Mouse (Mus musculus): Measurements from ENCODE around the gene Vps25. TPM values are rescaled to one million over a fixed set of nuclear protein-coding genes. Genes with fewer than 3 reads are reported as not detected.

Vps25 gene
- polyA plus RNA-seq (2012; rRNA removed) = 67.6 and 69.5 TPM in 2 replicates

DNA sequence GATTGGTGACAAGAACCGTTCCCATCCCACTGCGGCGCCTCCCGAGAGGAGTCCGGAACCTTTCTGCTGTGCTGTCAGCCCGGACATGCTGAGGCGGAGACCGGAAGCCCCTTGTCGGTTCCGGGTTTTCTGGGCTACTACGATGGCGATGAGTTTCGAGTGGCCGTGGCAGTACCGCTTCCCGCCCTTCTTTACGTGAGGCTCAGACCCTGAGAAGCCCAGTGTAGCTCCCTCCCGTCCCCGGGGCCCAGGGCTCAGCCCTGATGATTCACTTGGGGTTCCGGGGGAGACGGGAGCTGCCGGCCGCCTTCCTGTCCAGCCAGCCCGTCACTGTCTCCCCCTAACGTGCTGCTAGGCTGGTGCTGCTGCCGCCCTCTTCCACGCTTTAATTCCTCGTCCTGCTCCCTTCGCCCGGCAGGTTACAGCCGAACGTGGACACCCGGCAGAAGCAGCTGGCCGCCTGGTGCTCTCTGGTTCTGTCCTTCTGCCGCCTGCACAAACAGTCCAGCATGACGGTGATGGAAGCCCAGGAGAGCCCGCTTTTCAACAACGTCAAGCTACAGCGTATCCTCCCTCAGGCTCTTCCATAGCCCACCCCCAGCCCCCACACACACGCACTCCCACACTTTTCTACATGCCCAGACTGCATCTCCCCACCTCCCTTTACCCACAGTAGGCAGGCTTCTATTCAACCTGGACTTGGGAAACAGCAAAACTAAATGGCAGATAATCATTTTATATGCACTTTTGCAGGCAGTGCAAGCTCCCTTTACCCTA is at the start of gene Vps25:
Gene Vps25 (plus strand): TSS at position 95 of the 777 bp plus-strand sequence.

GRCm38 (mm10) chr11:101226065-101226701 is 27.3 kb upstream of the Vps25 start, which contains the start of gene Ezh1:
Gene Ezh1, minus strand, starts transcription at chr11:101226463.

GRCm38 (mm10) chr11:101245855-101246701 is 7.4 kb upstream of the Vps25 start, which contains the start of gene Ramp2:
Gene Ramp2, plus strand, starts transcription at chr11:101246028.

GRCm38 (mm10) chr11:101259948-101260825 is 6.7 kb downstream of the Vps25 start, which contains the start of gene Wnk4:
Gene Wnk4, plus strand, starts transcription at chr11:101260567.

GRCm38 (mm10) chr11:101278223-101279192 is 25.0 kb downstream of the Vps25 start, which contains the start of the genes Cntd1 and Coa3:
Gene Cntd1, plus strand, starts transcription at chr11:101279012.
Gene Coa3, minus strand, starts transcription at chr11:101279114.

GRCm38 (mm10) chr11:101302004-101302798 is 48.7 kb downstream of the Vps25 start, which contains the start of gene Becn1:
Gene Becn1, minus strand, starts transcription at chr11:101302286.

Other genes with a start within 250 kb of the Vps25 start
- 146 and 170 TPM in 2 replicates for gene Atp6v0a1, start 244.3 kb upstream of the Vps25 start, polyA plus RNA-seq (2012; rRNA removed)
- 9.0 and 11.7 TPM in 2 replicates for gene Naglu, start 183.7 kb upstream of the Vps25 start, polyA plus RNA-seq (2012; rRNA removed)
- gene Hsd17b1, start 175.3 kb upstream of the Vps25 start, polyA plus RNA-seq (2012; rRNA removed) = 0.57 and 0.60 TPM in 2 replicates
- 53.2 and 56.6 TPM in 2 replicates for gene Coasy, start 171.1 kb upstream of the Vps25 start, polyA plus RNA-seq (2012; rRNA removed)
- gene Mlx, start 166.4 kb upstream of the Vps25 start, polyA plus RNA-seq (2012; rRNA removed) = 55.4 and 59.4 TPM in 2 replicates
- 26.7 and 35.7 TPM in 2 replicates for gene Psmc3ip, start 158.3 kb upstream of the Vps25 start, polyA plus RNA-seq (2012; rRNA removed)
- gene Retreg3, start 133.8 kb upstream of the Vps25 start, polyA plus RNA-seq (2012; rRNA removed) = 61.6 and 65.4 TPM in 2 replicates
- 30.2 and 32.6 TPM in 2 replicates for gene Tubg1, start 133.8 kb upstream of the Vps25 start, polyA plus RNA-seq (2012; rRNA removed)
- 25.1 and 25.6 TPM in 2 replicates for gene Tubg2, start 97.8 kb upstream of the Vps25 start, polyA plus RNA-seq (2012; rRNA removed)
- gene Cntnap1, start 83.2 kb upstream of the Vps25 start, polyA plus RNA-seq (2012; rRNA removed) = 3.3 and 5.1 TPM in 2 replicates
- gene Plekhh3, start 82.4 kb upstream of the Vps25 start, polyA plus RNA-seq (2012; rRNA removed) = 8.5 and 12.1 TPM in 2 replicates
- gene Ccr10, start 78.3 kb upstream of the Vps25 start, polyA plus RNA-seq (2012; rRNA removed) = 0.16 and 0.34 TPM in 2 replicates
- 27.4 and 32.0 TPM in 2 replicates for gene Ezh1, start 27.2 kb upstream of the Vps25 start, polyA plus RNA-seq (2012; rRNA removed)
- 61.7 and 80.4 TPM in 2 replicates for gene Ramp2, start 7.7 kb upstream of the Vps25 start, polyA plus RNA-seq (2012; rRNA removed)
- gene Wnk4, start 6.9 kb downstream of the Vps25 start, polyA plus RNA-seq (2012; rRNA removed) = 5.1 and 10.7 TPM in 2 replicates
- gene Cntd1, start 25.3 kb downstream of the Vps25 start, polyA plus RNA-seq (2012; rRNA removed) = 0.93 and 1.1 TPM in 2 replicates
- gene Coa3, start 25.4 kb downstream of the Vps25 start, polyA plus RNA-seq (2012; rRNA removed) = 153 and 181 TPM in 2 replicates
- gene Becn1, start 48.6 kb downstream of the Vps25 start, polyA plus RNA-seq (2012; rRNA removed) = 116 and 133 TPM in 2 replicates
- 118 and 123 TPM in 2 replicates for gene Psme3, start 62.5 kb downstream of the Vps25 start, polyA plus RNA-seq (2012; rRNA removed)
- 9.5 and 10.2 TPM in 2 replicates for gene Aoc2, start 71.4 kb downstream of the Vps25 start, polyA plus RNA-seq (2012; rRNA removed)
- gene Aoc3, start 76.9 kb downstream of the Vps25 start, polyA plus RNA-seq (2012; rRNA removed) = 0.27 and 0.85 TPM in 2 replicates
- gene G6pc, start 113.9 kb downstream of the Vps25 start, polyA plus RNA-seq (2012; rRNA removed) = not detected in 2 replicates
- 55.6 and 56.6 TPM in 2 replicates for gene Aarsd1, start 163.9 kb downstream of the Vps25 start, polyA plus RNA-seq (2012; rRNA removed)
- gene Gm27029, start 171.1 kb downstream of the Vps25 start, polyA plus RNA-seq (2012; rRNA removed) = 3.9 and 4.4 TPM in 2 replicates
- 27.5 and 28.6 TPM in 2 replicates for gene Rundc1, start 171.4 kb downstream of the Vps25 start, polyA plus RNA-seq (2012; rRNA removed)
- gene Ptges3l, start 171.6 kb downstream of the Vps25 start, polyA plus RNA-seq (2012; rRNA removed) = 3.3 and 7.2 TPM in 2 replicates
- 965 and 994 TPM in 2 replicates for gene Rpl27, start 188.6 kb downstream of the Vps25 start, polyA plus RNA-seq (2012; rRNA removed)
- gene Ifi35, start 194.7 kb downstream of the Vps25 start, polyA plus RNA-seq (2012; rRNA removed) = 5.3 and 8.1 TPM in 2 replicates
- gene Rnd2, start 211.3 kb downstream of the Vps25 start, polyA plus RNA-seq (2012; rRNA removed) = 141 and 209 TPM in 2 replicates
- 147 and 149 TPM in 2 replicates for gene Vat1, start 212.5 kb downstream of the Vps25 start, polyA plus RNA-seq (2012; rRNA removed)